Mouse (Mus musculus) embryonic facial prominence, embryonic 10.5 days (tissue): ENCODE data around the gene Nin. TPM values are rescaled to one million over a fixed set of nuclear protein-coding genes. Genes with fewer than 3 reads are reported as not detected.

ENCODE experiments used
- DNase-seq: peaks from one replicate; pipeline ENCODE4 v3.0.0-alpha.2; 2017; ENCODE audit warnings: low spot score
- H3K27ac ChIP-seq: fragments of 300-500 bp; sonication (generic); replicated peaks from 2 replicates; pipeline ENCODE4 v1.5.1; 2016; ENCODE audit warnings: mild to moderate bottlenecking
- H3K27me3 ChIP-seq: fragments of 300-500 bp; sonication (generic); replicated peaks from 2 replicates; pipeline ENCODE4 v1.6.1; 2016; ENCODE audit warnings: low read depth, mild to moderate bottlenecking; ENCODE audit not compliant: poor library complexity, severe bottlenecking
- H3K36me3 ChIP-seq: fragments of 300-500 bp; sonication (generic); replicated peaks from 2 replicates; pipeline ENCODE4 v1.6.1; 2016; ENCODE audit warnings: mild to moderate bottlenecking, moderate library complexity
- H3K4me1 ChIP-seq: fragments of 300-500 bp; sonication (generic); 2 replicates; pipeline ENCODE4 v1.6.1; 2016
- H3K4me3 ChIP-seq: fragments of 300-500 bp; sonication (generic); 2 replicates; pipeline ENCODE4 v1.5.1; 2016; ENCODE audit warnings: mild to moderate bottlenecking, moderate library complexity
- H3K9me3 ChIP-seq: fragments of 300-500 bp; sonication (generic); 2 replicates; pipeline ENCODE4 v1.6.1; 2016; ENCODE audit warnings: mild to moderate bottlenecking
- WGBS: fragments of 180-500 bp; shearing (Covaris S2); methylation state at CpG from one replicate; pipeline ENCODE4 v1.1.7; 2016; 5-methylcytosine and 5-hydroxymethylcytosine counted together
- polyA plus RNA-seq: library from polyadenylated mRNA; unstranded; fragments of >200 nt; fragmentation: Nextera tagmentation; extraction: Ambion mirVana; gene quantifications from 2 replicates; pipeline ENCODE4 v1.2.1, GENCODE M21; 2016

Gene Nin
- polyA plus RNA-seq, 1 experiment from 2014 or later = 11.7 TPM

DNA sequence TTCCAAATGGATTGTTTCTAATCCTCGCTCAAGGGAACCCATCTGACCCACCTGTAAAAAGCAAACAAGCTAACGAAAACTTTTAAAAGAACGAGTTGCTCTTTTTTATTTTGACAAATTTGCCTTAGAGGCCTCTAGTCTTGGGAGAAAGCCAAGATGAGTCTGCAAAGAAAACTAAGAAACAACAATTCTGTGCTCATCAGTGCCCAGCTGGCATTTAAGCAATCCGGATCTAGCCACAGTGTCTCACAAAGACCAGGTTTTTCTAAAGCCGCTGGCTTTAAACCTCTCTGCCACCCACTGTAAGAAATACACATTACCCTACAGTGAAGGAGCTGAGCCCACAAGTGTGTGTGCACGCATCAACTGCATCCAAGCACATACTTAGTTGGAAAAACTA, 88.1 kb downstream of the Nin start:
- H3K27ac ChIP-seq = no peak overlapping the region
- H3K27me3 ChIP-seq = no peaks in the 10 kb centered on the region
- DNase-seq = no peak
- 93% methylated on average over 6 of the region's 6 CpGs for WGBS
- no peak overlapping the region for H3K4me3 ChIP-seq
- peaks cover 70% of the 10 kb centered on the region for H3K36me3 ChIP-seq
- no peaks in the 10 kb centered on the region for H3K4me1 ChIP-seq
- H3K9me3 ChIP-seq = no peaks in the 10 kb centered on the region

DNA sequence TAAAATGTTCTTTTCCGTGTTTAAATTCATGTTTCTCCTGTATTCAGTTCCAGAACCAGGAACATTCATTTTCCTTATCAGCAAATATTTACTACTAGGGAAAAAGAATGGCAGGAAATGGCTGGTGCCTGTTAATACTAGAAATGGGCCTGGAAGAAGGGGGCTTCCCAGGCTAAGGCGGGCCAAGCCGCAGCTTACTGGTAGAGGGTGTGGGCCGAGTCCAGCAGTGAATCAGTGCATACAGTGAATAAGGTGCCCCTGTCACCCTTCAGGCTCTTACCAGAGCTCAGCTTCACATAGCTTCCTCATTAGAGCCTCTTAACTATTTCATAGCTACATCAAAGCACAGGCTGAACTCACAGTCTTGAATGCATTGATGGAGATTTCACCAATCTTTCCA, 89.9 kb downstream of the Nin start:
- Histone ChIP-seq H3K27ac (no peak overlapping the region), H3K36me3 (peaks cover 77% of the 10 kb centered on the region), H3K4me3 (no peak overlapping the region), H3K4me1 (no peaks in the 10 kb centered on the region), H3K9me3 (no peaks in the 10 kb centered on the region), H3K27me3 (no peaks in the 10 kb centered on the region)
- DNase-seq = no peak
- whole genome bisulfite sequencing = 92% methylated on average over 4 of the region's 4 CpGs

DNA sequence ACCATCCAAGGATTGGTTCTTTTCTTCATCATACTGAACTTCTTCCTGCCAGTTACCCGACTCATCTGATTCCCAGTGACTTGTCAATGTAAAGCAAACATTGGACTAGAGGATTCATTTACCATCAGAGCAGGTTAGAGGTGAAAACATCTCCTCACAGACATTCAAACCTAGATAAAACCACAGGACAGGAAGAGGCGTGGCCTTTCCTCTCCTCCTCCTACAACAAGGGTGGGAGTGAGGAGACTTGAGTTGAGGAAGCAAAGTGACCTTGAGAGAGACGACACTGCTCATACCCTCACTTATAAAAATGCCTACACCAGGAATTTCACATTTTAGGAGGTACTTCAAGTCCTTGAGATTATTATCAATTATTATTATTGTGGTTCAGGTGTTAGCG, 95.4 kb downstream of the Nin start:
- peaks cover 58% of the 10 kb centered on the region for H3K36me3 ChIP-seq
- H3K9me3 ChIP-seq = no peaks in the 10 kb centered on the region
- no peak for DNase-seq
- no peaks in the 10 kb centered on the region for H3K4me1 ChIP-seq
- 87% methylated on average over 4 of the region's 4 CpGs for WGBS
- no peak overlapping the region for H3K4me3 ChIP-seq
- H3K27me3 ChIP-seq = no peaks in the 10 kb centered on the region
- no peak overlapping the region for H3K27ac ChIP-seq

GRCm38 (mm10) chr12:70015936-70016335, 97.6 kb downstream of the Nin start:
- Histone ChIP-seq H3K4me3 (no peak overlapping the region), H3K4me1 (no peaks in the 10 kb centered on the region), H3K9me3 (peaks cover 1% of the 10 kb centered on the region; the same call in 1 of the 2 replicates), H3K36me3 (peaks cover 50% of the 10 kb centered on the region), H3K27me3 (no peaks in the 10 kb centered on the region), H3K27ac (no peak overlapping the region)
- 74% methylated on average over 4 of the region's 4 CpGs for WGBS
- DNase-seq = no peak

DNA sequence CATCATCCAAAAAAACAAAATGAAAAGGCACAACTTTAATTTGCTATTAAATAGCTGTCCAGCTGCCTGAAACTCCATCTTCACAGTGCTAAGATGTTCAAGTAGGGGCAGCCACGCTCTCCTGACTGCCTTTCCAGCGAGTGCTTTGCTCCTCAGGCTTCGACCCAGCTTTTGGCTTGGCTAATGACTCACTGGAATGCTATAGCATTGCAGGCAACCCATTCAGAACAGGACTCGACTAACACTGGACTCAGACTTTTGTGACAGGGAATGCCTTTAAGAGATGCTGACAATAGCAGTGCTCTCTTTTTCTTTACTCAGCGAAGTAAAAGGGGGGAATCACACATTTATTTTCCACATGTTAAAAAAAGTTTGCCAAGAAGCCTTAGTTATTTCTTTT, 101.8 kb downstream of the Nin start:
- 60% methylated on average over 5 of the region's 5 CpGs for WGBS
- H3K27me3 ChIP-seq = no peaks in the 10 kb centered on the region
- peaks cover 4% of the 10 kb centered on the region; the same call in 1 of the 2 replicates for H3K9me3 ChIP-seq
- H3K4me1 ChIP-seq = no peaks in the 10 kb centered on the region
- H3K27ac ChIP-seq = no peak overlapping the region
- H3K4me3 ChIP-seq = no peak overlapping the region
- DNase-seq = no peak
- H3K36me3 ChIP-seq = peaks cover 25% of the 10 kb centered on the region

- H3K27me3 ChIP-seq = no peaks in the 10 kb centered on the region
- no peak overlapping the region for H3K27ac ChIP-seq
- H3K9me3 ChIP-seq = peaks cover 4% of the 10 kb centered on the region; the same call in 1 of the 2 replicates
- H3K36me3 ChIP-seq = peaks cover 21% of the 10 kb centered on the region
- no peak for DNase-seq
- WGBS = 94% methylated on average over 4 of the region's 4 CpGs
- H3K4me1 ChIP-seq = no peaks in the 10 kb centered on the region
- no peak overlapping the region for H3K4me3 ChIP-seq
Measured at GRCm38 (mm10) chr12:70010356-70010755, 103.2 kb downstream of the Nin start.

- Histone ChIP-seq H3K9me3 (no peaks in the 10 kb centered on the region), H3K27me3 (no peaks in the 10 kb centered on the region), H3K4me1 (no peaks in the 10 kb centered on the region), H3K4me3 (no peak overlapping the region), H3K27ac (no peak overlapping the region), H3K36me3 (peaks cover 1% of the 10 kb centered on the region; the same call in 1 of the 2 replicates)
- no peak for DNase-seq
- WGBS = 81% methylated on average over 4 of the region's 4 CpGs
Measured at GRCm38 (mm10) chr12:70005103-70005502, 108.4 kb downstream of the Nin start.

- H3K27ac ChIP-seq = no peak overlapping the region
- H3K4me3 ChIP-seq = no peak overlapping the region
- H3K36me3 ChIP-seq = no peaks in the 10 kb centered on the region
- no peaks in the 10 kb centered on the region for H3K9me3 ChIP-seq
- WGBS = 82% methylated on average over 13 of the region's 13 CpGs
- DNase-seq = no peak
- H3K27me3 ChIP-seq = no peaks in the 10 kb centered on the region
- no peaks in the 10 kb centered on the region for H3K4me1 ChIP-seq
Measured at GRCm38 (mm10) chr12:69998186-69998983, 115.1 kb downstream of the Nin start.

DNA sequence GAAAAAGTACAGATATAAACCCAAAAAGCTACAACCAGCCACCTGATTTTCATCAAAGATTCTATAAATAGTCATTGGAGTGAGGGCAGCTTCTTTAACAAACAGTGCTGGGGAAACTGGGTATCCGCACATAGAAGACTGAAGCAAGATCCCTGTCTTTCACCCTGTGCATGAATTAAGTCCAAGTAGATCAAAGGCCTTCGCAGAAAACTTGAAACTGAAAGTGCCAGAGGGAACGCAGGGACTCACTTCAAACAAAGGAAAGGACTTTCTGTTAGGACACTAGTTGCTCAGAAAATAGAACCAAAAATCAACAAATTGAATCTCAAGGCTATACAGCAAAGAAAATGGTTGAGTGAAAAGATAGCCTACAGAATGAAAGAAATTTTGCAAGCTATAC, 118.1 kb downstream of the Nin start:
- no peak overlapping the region for H3K27ac ChIP-seq
- no peak for DNase-seq

GRCm38 (mm10) chr12:69986786-69987497, 126.6 kb downstream of the Nin start, which contains the start of gene Sav1:
Sav1 (minus strand) TSS chr12:69987002.
- H3K9me3 ChIP-seq = no peaks in the 10 kb centered on the region
- DNase-seq = peak; percentile 92
- WGBS = under 1% methylated on average over 102 of the region's 102 CpGs
- H3K27ac ChIP-seq = peak within 1 kb of the TSS; percentile 98
- peak within 1 kb of the TSS; percentile 92 for H3K4me3 ChIP-seq
- peaks cover 10% of the 10 kb centered on the region for H3K4me1 ChIP-seq
- H3K36me3 ChIP-seq = peaks cover 25% of the 10 kb centered on the region
- H3K27me3 ChIP-seq = no peaks in the 10 kb centered on the region

More for the DNA sequence above, 118.1 kb downstream of the Nin start:
- WGBS = 66% methylated on average over 3 of the region's 3 CpGs
- no peaks in the 10 kb centered on the region for H3K4me1 ChIP-seq
- no peaks in the 10 kb centered on the region for H3K27me3 ChIP-seq
- H3K36me3 ChIP-seq = no peaks in the 10 kb centered on the region
- H3K4me3 ChIP-seq = no peak overlapping the region
- no peaks in the 10 kb centered on the region for H3K9me3 ChIP-seq

- peak; percentile 70 for DNase-seq
- Histone ChIP-seq H3K27ac (peak overlapping the region; percentile 98), H3K9me3 (no peaks in the 10 kb centered on the region), H3K36me3 (peaks cover 32% of the 10 kb centered on the region), H3K4me3 (peak overlapping the region; percentile 92), H3K4me1 (peaks cover 10% of the 10 kb centered on the region), H3K27me3 (no peaks in the 10 kb centered on the region)
- WGBS = under 1% methylated on average over 36 of the region's 36 CpGs
Measured at GRCm38 (mm10) chr12:69986241-69986762, 127.2 kb downstream of the Nin start.

DNA sequence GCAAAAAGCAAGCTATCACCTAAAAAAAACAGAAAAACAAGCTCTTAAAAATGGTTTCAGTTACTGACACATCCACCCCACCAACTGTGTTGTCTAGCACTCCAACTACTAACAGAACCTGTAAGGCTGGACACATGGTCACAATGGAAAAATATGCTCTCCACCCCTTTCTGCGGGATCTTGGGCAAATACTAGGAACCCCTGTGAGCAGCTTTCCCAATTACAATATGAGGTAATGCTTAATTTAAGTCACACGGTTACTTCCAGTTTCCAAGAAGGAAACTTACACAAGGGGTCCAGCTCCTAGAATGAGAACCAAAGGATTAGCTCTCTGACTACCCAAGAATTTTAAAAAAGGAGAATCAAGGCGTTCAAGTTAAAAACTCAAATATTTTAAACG, 128.0 kb downstream of the Nin start:
- no peak overlapping the region for H3K27ac ChIP-seq
- no peaks in the 10 kb centered on the region for H3K27me3 ChIP-seq
- H3K4me1 ChIP-seq = peaks cover 10% of the 10 kb centered on the region
- H3K9me3 ChIP-seq = no peaks in the 10 kb centered on the region
- peak overlapping the region; percentile 92 for H3K4me3 ChIP-seq
- DNase-seq = no peak
- WGBS = 51% methylated on average over 4 of the region's 4 CpGs
- H3K36me3 ChIP-seq = peaks cover 38% of the 10 kb centered on the region
